Mouse (Mus musculus) megakaryocyte progenitor cell, adult 5-6 weeks (primary cell): ENCODE measurements around the gene Klf16. TPM values are rescaled to one million over a fixed set of nuclear protein-coding genes. Genes with fewer than 3 reads are reported as not detected.
"Not testable (repeated sequence)": the region's sequence is repeated elsewhere in the genome, so short reads cannot be mapped to it uniquely, and the experiment has no call there.

Source experiments
- ATAC-seq: replicated peaks from 2 replicates; pipeline ENCODE4 v1.8.0; 2016; ENCODE audit warnings: mild to moderate bottlenecking, moderate TSS enrichment, inconsistent platforms; ENCODE audit not compliant: poor library complexity
- total RNA-seq, 2 experiments: library from RNA; stranded (forward) in 1 of 2; stranded (reverse) in 1 of 2; fragments of 157-497, 149-512 nt in 1 of 2; fragments of 200-1000 nt in 1 of 2; gene quantifications; 2 replicates each; pipeline versions ENCODE4 v1.2.3 to v1.2.4; 2015 to 2017

The Klf16 gene
- total RNA-seq, 2 experiments from 2014 or later: 5.3 to 6.0 TPM

DNA sequence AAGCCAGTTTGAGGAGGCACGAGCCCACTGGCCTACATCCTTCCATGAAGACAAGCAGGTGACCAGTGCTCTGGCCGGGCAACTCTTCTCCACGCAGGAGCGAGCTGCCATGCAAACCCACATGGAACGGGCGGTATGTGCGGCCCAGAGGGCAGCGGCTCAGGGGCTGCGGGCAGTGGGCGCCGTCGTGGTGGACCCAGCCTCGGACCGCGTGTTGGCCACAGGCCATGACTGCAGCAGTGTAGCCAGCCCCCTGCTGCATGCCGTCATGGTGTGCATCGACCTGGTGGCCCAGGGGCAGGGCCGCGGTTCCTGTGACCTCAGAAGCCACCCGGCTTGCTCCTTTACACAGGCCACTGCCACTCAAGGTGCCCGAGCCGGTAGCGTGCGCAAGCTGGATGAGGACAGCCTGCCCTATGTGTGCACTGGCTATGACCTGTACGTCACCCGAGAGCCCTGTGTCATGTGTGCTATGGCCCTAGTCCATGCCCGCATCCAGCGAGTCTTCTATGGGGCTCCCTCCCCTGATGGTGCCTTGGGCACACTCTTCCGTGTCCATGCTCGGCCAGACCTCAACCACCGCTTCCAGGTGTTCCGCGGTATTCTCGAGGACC is 29.7 kb upstream of the Klf16 start:
- ATAC-seq: no peak

DNA sequence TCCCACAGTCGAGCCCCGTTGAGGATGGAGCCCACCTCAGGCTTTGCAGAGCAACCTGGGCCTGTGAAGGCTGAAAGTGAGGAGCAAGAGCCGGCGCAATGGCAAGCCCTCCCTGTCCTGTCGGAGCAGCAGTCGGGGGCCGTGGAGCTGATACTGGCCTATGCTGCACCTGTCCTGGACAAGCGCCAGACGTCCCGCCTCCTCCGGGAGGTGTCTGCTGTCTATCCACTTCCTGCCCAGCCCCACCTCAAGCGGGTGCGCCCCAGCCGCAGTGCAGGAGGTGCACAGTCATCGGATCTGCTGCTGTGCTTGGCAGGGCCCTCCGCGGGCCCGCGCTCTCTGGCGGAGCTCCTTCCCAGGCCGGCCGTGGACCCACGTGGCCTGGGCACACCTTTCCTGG is 29.2 kb upstream of the Klf16 start:
- ATAC-seq: no peak

DNA sequence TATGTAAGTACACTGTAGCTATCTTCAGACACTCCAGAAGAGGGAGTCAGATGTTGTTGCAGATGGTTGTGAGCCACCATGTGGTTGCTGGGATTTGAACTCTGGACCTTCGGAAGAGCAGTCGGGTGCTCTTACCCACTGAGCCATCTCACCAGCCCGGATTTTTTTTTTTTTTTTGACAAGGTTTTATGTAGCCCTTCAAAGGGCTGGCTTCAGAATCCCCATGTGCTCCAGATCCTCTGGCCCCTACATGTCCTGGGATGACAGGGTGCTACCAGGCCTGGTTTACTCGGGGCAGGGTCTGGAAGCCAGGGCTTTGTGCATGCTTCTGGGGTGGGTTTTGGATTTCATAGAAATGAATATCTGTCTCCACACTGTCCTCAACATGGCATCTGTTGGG is 28.6 kb upstream of the Klf16 start, which contains the start of gene Gm49322:
Gm49322 (plus strand) TSS at position 301 of the 400 bp plus-strand sequence.
- ATAC-seq: not testable (repeated sequence)

DNA sequence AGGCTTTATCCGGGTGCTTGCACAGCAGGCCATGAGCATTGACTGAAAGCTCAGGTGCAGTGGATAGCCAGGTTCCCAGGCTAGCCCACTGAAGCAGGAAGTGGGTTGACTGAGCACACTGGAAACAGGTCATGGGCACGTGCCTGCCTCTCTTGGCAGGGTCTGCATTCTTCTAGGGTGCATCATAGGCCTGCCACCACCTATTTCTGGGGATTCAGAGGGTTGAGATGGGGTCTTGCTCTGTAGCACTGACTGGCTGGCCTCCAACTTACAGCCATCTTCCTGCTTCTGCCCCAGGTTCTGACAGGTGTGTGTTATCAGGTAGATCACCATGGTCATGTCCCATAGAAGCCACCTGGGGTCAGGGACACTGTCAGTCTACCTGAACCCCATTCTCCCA is 27.9 kb upstream of the Klf16 start:
- ATAC-seq: no peak

DNA sequence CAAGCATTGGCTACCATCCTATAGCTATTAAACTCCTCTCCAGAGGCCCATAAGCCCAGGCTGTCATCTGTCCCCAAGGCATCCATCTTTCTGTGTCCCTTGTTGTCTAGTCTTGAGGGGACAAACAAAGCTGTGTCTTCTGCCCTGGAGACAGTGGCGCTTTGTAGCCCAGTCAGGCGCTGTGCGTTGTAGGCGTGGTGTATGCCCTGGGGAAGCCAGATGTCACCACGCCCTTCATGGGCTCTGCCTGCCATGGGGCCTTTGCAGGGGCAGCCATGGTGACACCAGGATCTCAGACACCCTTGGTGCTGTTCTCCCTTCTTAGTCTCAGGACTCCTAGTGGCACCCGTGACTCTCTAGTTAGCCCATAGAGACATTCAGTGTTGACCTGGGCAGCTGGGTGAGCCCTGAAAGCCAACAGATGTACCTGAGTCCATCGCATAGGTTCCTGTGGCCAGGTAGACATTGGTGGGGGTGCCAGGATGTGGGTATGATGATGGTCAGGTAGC is 26.9 kb upstream of the Klf16 start:
- ATAC-seq: peak; percentile 49

DNA sequence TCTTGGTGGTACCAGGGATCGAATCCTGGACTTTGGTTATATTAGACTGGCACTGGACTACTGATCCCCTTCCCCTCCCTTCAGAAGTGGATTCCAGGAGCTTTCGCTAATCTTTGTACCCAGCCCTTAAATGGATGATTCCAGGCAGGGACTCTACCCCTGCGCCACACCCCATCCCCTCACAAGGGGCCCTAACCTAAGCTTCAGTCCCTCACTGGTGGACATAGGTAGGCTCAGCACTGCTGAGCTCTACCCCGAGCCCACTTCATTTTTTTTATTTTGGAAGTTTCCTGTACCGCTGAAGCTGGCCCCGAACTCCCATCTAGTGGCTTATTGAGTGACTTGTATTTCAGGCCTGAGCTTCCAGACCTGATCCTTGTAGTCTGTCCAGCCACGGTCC is 26.2 kb upstream of the Klf16 start:
- no peak for ATAC-seq

DNA sequence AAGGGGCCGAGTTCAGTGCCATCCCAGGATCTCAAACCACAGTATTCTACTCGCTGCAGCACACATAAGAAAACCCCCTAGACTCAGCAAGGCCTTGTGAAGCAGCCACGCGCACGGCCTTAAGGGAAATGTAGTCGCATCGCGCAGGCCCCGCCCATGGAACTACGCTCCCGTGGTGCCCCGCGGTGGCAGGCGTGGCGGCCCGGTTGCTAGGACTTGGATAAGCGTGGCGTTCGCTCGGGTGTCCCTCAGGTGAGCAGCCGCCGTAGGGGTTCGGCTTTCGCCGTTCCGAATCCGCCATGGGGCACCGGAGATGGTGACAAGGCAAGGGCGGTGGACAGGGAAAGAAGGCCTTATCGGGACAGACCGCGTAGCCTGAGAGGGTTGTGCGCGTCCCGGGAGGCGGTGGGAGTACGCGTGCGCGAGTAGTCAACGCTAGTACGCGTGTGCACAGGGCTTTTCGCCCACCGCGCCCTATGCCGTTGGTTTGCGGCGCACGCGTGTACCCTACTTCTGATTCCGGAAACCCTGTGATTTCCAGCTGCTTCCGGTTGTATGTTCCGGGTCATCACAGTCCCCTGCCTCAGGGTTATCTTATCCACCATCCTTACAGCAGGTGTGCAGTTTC is 25.7 kb upstream of the Klf16 start, which contains the start of the genes Scamp4 and Adat3:
Scamp4 (plus strand) TSS at position 175 of the 628 bp plus-strand sequence.
Adat3 (plus strand) TSS at position 183 of the 628 bp plus-strand sequence.
- ATAC-seq: peak; percentile 92

DNA sequence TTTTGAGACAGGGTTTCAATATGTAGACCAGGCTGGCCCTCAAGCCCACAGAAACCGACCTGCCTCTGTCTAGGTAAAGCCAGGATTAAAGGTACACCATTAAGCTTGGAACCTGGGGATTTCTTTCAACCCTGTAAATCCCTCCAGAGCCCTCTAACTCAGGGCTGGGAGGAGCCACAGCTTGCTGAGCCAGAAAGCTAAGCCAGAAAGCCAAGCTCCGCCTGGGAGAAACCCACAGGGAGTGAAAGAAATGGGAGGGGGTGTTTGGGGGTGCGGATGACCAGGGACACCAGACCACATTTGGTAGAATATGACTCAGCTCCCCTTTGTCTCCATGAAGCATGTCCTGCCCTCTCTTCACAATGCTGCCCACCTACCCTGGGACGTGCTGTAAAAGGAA is 19.2 kb upstream of the Klf16 start:
- no peak for ATAC-seq

DNA sequence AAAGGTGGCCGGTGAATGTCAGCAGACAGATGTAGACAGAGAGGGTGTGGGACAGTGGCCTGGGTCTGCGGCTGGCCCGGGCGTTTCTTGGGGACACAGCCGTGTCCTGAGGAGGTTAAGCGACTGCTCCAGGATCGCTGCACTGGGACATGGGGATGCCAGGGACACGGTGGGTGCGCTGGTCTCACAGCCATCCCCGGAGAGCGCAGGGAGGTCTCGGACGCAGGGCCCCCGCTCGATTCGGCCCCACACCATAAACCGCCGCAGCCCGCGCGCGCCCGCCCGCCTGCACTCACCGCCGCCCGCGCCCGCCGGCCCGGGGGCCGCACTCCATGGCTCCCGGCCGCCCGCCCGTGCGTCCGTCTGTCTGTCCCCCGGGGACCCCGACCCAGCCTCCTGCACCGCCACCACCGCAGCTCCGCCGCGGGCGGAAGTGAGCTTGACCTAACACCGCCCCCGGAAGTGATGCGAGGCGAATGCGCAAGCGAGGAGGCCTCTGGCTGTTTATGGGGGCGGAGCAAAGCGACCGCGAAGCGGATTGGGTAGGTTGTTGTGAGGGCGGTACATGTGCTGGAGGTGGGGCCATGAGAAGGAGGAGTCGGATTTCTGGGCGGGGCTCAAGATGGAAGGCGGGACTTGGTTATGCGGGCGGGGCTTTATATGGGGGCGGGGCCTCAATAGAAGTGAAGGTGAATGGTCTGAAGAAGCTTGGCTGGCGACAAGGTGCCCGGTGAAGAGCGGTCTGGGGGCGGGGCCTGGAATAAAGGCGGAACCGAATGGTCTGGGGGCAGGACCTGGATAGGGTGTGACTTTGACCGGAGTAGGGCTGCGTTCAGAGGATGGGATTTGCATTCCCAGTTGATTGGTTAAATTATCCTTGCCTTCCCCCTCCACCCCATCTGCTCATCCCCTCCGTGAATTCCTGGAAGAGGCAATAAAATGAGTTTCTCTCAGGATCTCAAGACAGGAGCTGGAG is 13.0 kb upstream of the Klf16 start, which contains the start of gene Abhd17a:
Abhd17a (minus strand) TSS at position 463 of the 976 bp plus-strand sequence.
- peak; percentile 97 for ATAC-seq

DNA sequence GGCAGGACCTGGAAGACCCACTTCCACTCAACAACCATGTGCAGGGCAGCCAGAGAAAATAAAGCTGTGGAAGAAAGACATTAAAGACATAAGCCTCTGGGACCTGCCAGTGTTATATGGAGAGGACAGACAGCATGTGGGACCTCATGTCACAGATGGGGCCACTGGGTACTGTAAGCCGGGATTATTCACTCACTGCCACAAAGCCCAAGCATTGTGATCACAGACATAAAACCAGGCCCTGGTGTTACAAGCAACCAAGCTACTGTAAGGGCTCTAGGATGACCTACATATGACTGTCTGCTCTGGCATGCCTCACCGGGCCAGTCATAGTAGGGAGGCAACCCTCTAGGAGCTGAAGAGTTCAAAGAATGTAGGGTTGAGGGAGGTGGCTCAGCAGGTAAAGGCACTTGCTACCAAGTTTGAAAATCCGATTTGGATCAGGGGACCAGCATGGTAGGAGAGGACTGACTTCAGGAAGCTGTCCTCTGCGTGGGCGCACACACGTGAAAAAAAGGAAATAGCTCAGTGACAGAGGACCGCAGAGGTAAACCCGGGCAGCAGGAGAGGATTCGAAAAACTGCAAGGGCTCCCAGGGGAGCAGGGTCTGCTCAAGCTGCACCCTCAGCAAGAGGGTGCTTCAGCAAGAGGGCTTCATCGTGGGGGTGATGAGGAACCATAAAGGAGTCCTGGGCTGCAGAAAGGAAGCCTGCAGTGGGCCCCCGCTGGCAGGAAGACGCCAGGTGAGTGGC is 12.2 kb upstream of the Klf16 start:
- no peak for ATAC-seq

DNA sequence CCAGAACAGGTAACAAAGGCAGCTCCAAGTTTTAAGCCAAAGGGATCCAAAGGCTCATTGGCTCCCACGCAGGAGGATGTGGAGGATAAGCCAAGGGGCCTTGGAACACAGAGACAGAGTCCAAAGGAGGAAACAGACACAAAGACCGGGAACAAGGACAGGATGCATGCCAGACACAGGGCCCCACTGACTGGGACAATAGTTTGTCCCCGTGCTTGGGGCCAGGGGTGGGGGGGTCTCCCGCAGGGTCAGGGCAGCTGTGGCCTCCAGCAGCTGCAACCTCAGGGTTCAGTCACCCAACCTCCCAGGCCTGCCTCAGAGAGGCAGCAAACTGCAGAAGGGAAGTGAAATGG is 10.2 kb upstream of the Klf16 start:
- ATAC-seq: no peak

DNA sequence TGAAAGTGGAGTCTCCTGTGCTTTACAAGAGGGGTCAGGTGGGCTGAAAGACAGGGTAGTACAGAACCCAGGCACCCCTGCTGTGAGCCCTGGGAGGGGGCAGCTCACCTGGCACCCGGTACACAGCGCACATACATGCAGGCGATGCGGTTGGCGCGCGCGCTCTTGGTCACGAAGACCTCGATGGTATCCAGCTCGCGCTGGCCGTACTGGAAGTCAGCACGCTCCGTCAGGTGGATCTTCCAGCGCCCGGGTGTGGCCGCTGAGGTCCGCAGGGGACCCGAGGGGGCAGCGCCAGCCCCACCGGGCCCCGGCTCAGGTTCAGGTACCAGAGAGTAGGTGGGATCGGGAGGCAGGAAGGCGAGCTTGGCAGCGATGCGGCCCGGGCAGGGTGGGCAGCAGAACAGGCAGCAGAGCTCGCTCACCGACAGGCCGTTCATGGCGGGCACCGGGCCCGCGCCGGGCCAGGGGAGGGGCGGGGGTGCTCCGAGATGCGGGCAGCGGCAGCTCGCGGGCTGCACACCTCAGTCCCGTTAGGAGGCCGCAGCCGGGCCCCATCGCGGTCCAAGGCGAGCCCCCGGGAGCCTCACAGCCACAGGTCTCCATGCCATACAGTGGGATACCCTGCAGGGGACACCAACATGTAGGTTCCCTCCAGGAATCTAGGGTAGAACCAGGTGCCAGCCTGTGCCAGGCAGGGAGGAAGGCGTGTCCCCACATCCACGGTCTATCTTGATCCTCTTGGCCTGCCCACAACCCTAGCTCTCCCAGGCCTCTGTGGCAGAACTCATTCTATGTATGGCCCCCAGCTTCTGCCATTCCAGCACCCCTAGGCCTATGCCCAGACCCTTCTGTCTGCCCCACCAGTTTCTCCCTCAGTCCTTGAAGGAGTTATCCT is 9.5 kb upstream of the Klf16 start:
- no peak for ATAC-seq

DNA sequence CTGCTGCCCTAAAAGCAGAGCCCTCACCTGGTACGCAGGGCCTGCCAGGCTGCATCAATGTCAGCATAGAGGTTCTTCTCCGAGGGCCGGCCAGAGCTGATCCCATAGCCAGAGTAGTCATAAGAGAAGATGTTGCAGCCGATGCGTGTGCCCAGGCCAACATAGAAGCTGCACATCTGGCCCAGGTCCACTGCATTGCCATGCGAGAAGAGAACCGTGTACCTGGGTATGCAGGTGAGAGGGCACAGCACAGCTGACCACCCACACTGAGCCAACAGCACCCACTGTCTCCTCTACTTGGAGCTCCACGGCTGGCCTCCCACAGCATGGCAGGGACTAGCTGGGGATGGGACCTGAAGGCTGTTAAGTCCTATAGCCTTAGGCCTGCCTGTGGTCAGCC is 8.5 kb upstream of the Klf16 start:
- ATAC-seq: no peak

DNA sequence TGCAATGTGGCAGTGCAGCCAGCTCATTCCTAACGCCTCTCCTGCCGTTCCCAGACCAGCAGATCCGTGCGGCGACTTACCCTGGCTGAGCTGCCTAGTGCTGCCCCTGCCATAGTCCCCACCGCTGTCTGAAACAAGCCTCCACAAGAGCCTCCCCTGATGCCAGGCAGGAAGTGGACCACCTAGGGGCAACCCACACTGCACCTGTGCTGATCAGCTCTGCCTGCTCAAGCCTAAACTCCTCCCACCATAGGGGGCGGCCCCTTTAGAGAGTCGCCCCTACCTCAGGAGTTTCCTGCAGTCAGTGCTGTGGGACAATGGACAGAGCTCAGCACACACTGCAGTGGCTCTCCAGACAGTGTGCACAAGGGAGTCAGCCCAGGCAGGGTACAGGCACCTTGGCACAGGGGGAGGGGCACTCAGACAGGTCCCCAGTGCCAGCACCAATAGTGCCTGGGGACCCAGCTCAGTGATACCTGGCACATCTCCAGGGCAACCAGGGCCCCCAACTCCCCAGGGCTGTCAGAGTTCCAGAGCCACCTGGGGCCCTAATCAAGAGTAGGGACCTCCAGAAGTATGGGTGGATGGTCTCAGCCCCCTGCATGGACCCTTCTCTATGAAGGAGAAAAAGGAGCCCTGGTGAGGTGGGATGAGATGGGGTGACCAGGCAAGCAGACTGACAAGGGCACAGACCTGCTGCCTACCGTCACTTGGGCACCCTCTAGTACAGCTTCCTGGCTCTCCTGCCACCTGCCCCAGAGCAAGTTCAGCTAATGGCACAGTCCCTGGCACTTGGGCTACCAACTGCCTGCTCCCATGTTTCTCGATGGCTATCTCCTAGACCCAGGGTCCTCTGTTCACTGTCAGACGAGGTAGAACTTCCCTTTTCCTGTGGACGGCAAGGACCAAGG is 7.8 kb upstream of the Klf16 start:
- no peak for ATAC-seq

DNA sequence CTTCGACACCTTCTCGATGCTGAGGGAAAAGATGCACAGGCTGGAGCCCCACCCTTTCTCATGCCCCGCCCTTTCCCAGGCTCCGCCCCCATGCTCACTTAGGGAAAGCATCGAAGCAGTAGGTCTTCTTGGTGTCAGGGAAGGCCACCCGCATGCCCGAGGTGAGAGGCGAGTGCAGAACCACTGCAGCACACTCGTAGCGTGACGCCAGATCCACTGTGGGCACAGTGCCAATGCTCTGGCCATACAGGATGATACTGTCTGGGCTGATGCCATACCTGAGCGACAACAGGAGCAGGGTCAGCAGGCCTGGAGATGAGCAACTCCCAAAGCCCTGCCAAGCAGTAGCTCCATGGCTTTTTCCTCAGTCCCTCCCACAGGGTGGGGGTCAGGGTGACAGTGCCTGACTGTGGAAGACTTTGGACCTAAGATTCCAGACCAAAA is 6.9 kb upstream of the Klf16 start:
- no peak for ATAC-seq

DNA sequence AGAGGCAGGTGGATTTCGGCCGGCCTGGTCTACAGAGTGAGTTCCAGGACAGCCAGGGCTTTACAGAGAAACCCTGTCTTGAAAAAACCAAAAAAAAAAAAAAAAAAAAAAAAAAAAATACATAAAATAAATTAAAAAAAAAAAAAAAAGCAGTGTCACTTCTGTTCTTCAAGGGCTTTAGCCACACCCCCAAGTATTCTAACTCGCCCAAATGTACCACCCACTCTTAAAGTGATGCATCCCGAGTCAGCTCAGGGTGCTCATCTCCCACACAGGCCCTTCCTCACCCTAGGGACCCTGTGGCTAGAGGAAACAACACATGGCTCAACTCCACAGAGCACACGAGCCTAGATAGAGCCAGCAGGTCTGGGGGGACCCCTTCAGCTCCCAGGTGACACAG is 5.9 kb upstream of the Klf16 start:
- ATAC-seq: no peak

DNA sequence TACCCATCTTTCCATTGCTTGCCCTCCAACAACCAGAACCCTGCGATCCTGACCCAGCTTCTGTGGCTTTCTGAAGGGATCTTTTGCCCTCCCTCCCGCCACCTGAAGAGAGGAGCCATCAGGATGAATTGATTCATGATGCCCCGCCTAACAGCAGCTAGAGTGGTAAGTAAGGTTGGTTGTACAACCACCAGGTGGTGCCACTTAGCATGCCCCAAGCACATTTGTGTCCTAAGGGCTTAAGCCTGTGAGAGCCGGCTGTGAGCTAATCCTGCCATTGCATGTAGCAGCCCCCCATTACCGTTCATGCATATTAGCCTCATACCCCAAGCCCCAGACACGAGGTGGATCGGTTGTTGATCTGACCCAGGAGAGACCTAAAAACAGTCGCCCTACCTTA is 1.8 kb upstream of the Klf16 start:
- ATAC-seq: peak; percentile 51

DNA sequence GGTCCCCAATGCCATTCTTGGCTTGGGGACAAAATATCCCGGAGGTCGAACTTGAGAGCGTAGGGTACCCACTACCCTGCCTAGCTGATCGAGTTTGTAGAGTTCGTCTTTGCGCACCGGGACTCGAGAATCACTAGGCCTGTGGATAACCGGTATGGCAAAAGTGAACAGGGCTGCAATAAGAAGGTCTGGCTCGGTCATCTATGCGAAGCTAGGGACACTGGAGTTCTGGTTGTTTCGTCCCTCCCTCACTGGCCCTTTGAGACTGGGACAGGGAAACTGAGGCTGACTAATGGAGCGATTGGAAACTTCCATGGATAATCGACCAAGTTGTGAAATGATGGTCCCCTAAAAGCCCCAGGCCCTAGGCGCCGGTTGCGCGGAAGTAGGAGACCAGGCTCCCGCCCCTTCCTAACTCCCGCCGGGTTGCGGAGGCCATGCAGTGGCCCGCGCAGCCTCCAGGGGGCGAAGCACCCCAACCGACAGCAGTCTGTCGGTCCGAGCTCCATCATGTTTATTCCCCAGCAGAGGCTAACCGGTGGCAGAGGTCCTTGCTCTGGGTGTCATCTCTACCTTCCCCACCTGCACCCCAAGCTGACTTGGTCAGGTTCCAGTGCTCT is 1.1 kb upstream of the Klf16 start:
- ATAC-seq: peak; percentile 51
